Mouse (Mus musculus): ENCODE measurements around the gene Gab3.
"Not testable (repeated sequence)": the region's sequence is repeated elsewhere in the genome, so short reads cannot be mapped to it uniquely, and the experiment has no call there.

Gene Gab3

GRCm38 (mm10) chrX:75035162-75035561 lies 50.1 kb downstream of the Gab3 start:
- in situ Hi-C loops (cut with MboI, MseI), result no loop called here

GRCm38 (mm10) chrX:75034054-75034453 lies 51.2 kb downstream of the Gab3 start:
- in situ Hi-C loops (cut with MboI, MseI), result not testable (repeated sequence)

- in situ Hi-C loops (cut with MboI, MseI), result no loop called here
Measured at GRCm38 (mm10) chrX:74983734-74984133, 101.5 kb downstream of the Gab3 start.

- in situ Hi-C loops (cut with MboI, MseI), result loop anchor here (5.0 to 10.0 kb wide), 2 partner anchors 78 to 191 kb away; no protein-coding TSS in a partner anchor
Measured at GRCm38 (mm10) chrX:74962899-74963298, 122.4 kb downstream of the Gab3 start.

- in situ Hi-C loops (cut with MboI, MseI), result loop anchor here (5.0 to 10.0 kb wide), 2 partner anchors 224 to 477 kb away; partner anchors contain the start of gene Gm6880
Measured at GRCm38 (mm10) chrX:74959161-74959560, 126.1 kb downstream of the Gab3 start.
